Mouse (Mus musculus) layer of hippocampus, adult 8-10 months (tissue): ENCODE measurements around the gene Washc1. TPM values are rescaled to one million over a fixed set of nuclear protein-coding genes. Genes with fewer than 3 reads are reported as not detected.
"Not testable (repeated sequence)": the region's sequence is repeated elsewhere in the genome, so short reads cannot be mapped to it uniquely, and the experiment has no call there.

Experiments used
- DNase-seq, 2 experiments: peaks; one replicate each; pipeline ENCODE4 v3.0.0; 2022; ENCODE audit warnings: low spot score in 2 of 2
- total RNA-seq, 4 experiments: library from RNA; stranded (reverse); gene quantifications; 2 replicates each; pipeline ENCODE4 v1.2.4; 2022

Washc1 gene
- total RNA-seq, 4 experiments from 2014 or later = 41.0 to 51.1 (median 49.0) TPM

- DNase-seq = no peak
Observed at GRCm38 (mm10) chr17:66110746-66111145, 599 bp upstream of the Washc1 start.

- no peak for DNase-seq
Observed at GRCm38 (mm10) chr17:66112166-66112565, 821 bp downstream of the Washc1 start.

GRCm38 (mm10) chr17:66118991-66119390, 7.6 kb downstream of the Washc1 start:
- no peak for DNase-seq

- DNase-seq = no peak
Observed at GRCm38 (mm10) chr17:66120701-66121100, 9.4 kb downstream of the Washc1 start.

GRCm38 (mm10) chr17:66123066-66123815, 11.9 kb downstream of the Washc1 start, which contains the start of gene Ddx11:
Gene Ddx11, plus strand, starts transcription at chr17:66123520.
- peak; percentile 77 to 90 for DNase-seq

- DNase-seq = no peak
Observed at GRCm38 (mm10) chr17:66123816-66124610, 12.7 kb downstream of the Washc1 start.

GRCm38 (mm10) chr17:66125211-66125610, 13.9 kb downstream of the Washc1 start:
- DNase-seq = no peak

- DNase-seq = no peak
Observed at GRCm38 (mm10) chr17:66130371-66130770, 19.0 kb downstream of the Washc1 start.

- DNase-seq = no peak
Observed at GRCm38 (mm10) chr17:66131212-66131611, 19.9 kb downstream of the Washc1 start.

- not testable (repeated sequence) for DNase-seq
Observed at GRCm38 (mm10) chr17:66152706-66153662, 41.6 kb downstream of the Washc1 start.

GRCm38 (mm10) chr17:66153735-66154423, 42.5 kb downstream of the Washc1 start:
- not testable (repeated sequence) for DNase-seq

- no peak for DNase-seq
Observed at GRCm38 (mm10) chr17:66154876-66155275, 43.5 kb downstream of the Washc1 start.

GRCm38 (mm10) chr17:66158271-66158670, 46.9 kb downstream of the Washc1 start:
- DNase-seq = no peak

- not testable (repeated sequence) for DNase-seq
Observed at GRCm38 (mm10) chr17:66167141-66167540, 55.8 kb downstream of the Washc1 start.

Other genes with a start within 250 kb of the Washc1 start
- 10 to 100 TPM; 52.9 to 66.9 (median 57.4) TPM for gene Ralbp1, start 225.7 kb upstream of the Washc1 start, total RNA-seq
- gene Twsg1, start 160.3 kb upstream of the Washc1 start, total RNA-seq = 10 to 100 TPM; 28.9 to 40.8 (median 31.2) TPM
- gene Ankrd12, start 34.5 kb upstream of the Washc1 start, total RNA-seq = 100 to 1,000 TPM; 198 to 247 (median 235) TPM
- gene Ndufv2, start 10.0 kb upstream of the Washc1 start, total RNA-seq = 100 to 1,000 TPM; 227 to 270 (median 244) TPM
- gene Ddx11, start 12.0 kb downstream of the Washc1 start, total RNA-seq = 1 to 10 TPM in 3 of 4 experiments, under 1 TPM in 1; 0.89 to 1.9 (median 1.4) TPM